Mouse (Mus musculus) liver, postnatal 0 days (tissue): ENCODE measurements around the gene Mpg. TPM values are rescaled to one million over a fixed set of nuclear protein-coding genes. Genes with fewer than 3 reads are reported as not detected.

Source experiments
- ATAC-seq: fragments of 200-750 bp; cut with Nextera tagmentation; 2 replicates; pipeline ENCODE4 v1.8.0; 2017; ENCODE audit warnings: mild to moderate bottlenecking, moderate library complexity
- DNase-seq: peaks from one replicate; pipeline ENCODE4 v3.0.0-alpha.2; 2016
- H3K27ac ChIP-seq: fragments of 300-500 bp; sonication (generic); 2 replicates; pipeline ENCODE4 v1.5.1; 2014; ENCODE audit warnings: antibody characterized with exemption, moderate library complexity, mild to moderate bottlenecking, low read depth
- H3K27me3 ChIP-seq: fragments of 300-500 bp; sonication (generic); 2 replicates; pipeline ENCODE4 v1.6.1; 2014; ENCODE audit warnings: low read length, control low read depth, mixed read lengths; ENCODE audit not compliant: insufficient read depth
- H3K36me3 ChIP-seq: fragments of 300-500 bp; sonication (generic); replicated peaks from 2 replicates; pipeline ENCODE4 v1.6.1; 2014; ENCODE audit warnings: mild to moderate bottlenecking, control low read depth, low read length, moderate library complexity, mixed read lengths; ENCODE audit not compliant: insufficient read depth
- H3K4me1 ChIP-seq: fragments of 300-500 bp; sonication (generic); 2 replicates; pipeline ENCODE4 v1.6.1; 2014; ENCODE audit warnings: antibody characterized with exemption, mild to moderate bottlenecking, control low read depth; ENCODE audit not compliant: insufficient read depth
- H3K4me2 ChIP-seq: fragments of 300-500 bp; sonication (generic); 2 replicates; pipeline ENCODE4 v1.6.1; 2014; ENCODE audit warnings: low read depth, mild to moderate bottlenecking, low read length, moderate library complexity, mixed read lengths
- H3K4me3 ChIP-seq: fragments of 300-500 bp; sonication (generic); 2 replicates; pipeline ENCODE4 v1.5.1; 2014; ENCODE audit warnings: low read depth, low read length
- H3K9ac ChIP-seq: fragments of 300-500 bp; sonication (generic); replicated peaks from 2 replicates; pipeline ENCODE4 v1.6.1; 2014; ENCODE audit warnings: mild to moderate bottlenecking, moderate library complexity
- H3K9me3 ChIP-seq: fragments of 300-500 bp; sonication (generic); 2 replicates; pipeline ENCODE4 v1.6.1; 2016; ENCODE audit warnings: mild to moderate bottlenecking, control low read depth, low read length, mixed read lengths
- CTCF ChIP-seq: sonication (generic); IDR thresholded peaks from 2 replicates; pipeline ENCODE4 v1.5.1; 2016; ENCODE audit warnings: antibody characterized with exemption, low read depth
- EP300 ChIP-seq: IDR thresholded peaks from 2 replicates; pipeline ENCODE4 v1.6.1; 2016; ENCODE audit warnings: antibody characterized with exemption, low read depth, mild to moderate bottlenecking
- WGBS: fragments of 180-500 bp; shearing (Covaris S2); extraction: QIAGEN DNeasy Blood & Tissue Kit; methylation state at CpG from one replicate; pipeline ENCODE4 v1.1.7; 2014; ENCODE audit not compliant: insufficient replicate concordance; 5-methylcytosine and 5-hydroxymethylcytosine counted together
- polyA plus RNA-seq: library from polyadenylated mRNA; unstranded; fragments of >200 nt; fragmentation: Nextera tagmentation; extraction: Ambion mirVana; gene quantifications from 2 replicates; pipeline ENCODE4 v1.2.1, GENCODE M21; 2015

The Mpg gene
- polyA plus RNA-seq, 1 experiment from 2014 or later = 13.5 TPM

DNA sequence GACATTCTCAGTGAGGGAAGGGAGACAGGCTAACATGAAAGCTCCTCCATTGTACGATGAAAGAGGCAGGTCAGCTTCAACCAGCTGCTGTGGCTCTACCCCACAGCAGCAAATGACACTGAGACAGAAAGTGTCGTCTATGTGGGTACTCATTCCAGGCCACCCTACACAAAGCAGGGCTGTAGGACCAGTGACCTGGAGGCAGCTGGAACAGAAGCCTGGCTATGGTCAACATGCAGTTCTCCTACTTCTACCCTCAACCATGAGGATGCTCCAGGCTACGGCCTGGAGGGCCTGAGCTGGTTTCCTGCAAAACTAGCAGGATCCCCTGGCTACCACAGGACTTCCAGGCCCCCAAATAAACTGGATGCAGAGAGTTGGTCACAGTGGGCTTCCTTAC is 30.3 kb downstream of the Mpg start:
- Histone ChIP-seq H3K4me3 (no peak overlapping the region), H3K27me3 (no peaks in the 10 kb centered on the region), H3K9me3 (no peaks in the 10 kb centered on the region), H3K36me3 (peaks cover 37% of the 10 kb centered on the region), H3K4me1 (peaks cover 15% of the 10 kb centered on the region), H3K27ac (peak overlapping the region; percentile 92), H3K4me2 (peak overlapping the region; percentile 19; the same call in 1 of the 2 replicates), H3K9ac (peak overlapping the region; percentile 66)
- TF ChIP-seq EP300 (no peak), CTCF (no peak)
- ATAC-seq (no peak), DNase-seq (no peak)
- WGBS = 74% methylated on average over 3 of the region's 3 CpGs

GRCm38 (mm10) chr11:32262674-32263415 is 36.5 kb downstream of the Mpg start:
- 86% methylated on average over 10 of the region's 10 CpGs for WGBS
- ATAC-seq (no peak), DNase-seq (no peak)
- 0 out of 2 replicates have a peak overlapping the region, but pooled peaks have one; percentile 5 for H3K9ac ChIP-seq
- no peaks in the 10 kb centered on the region for H3K9me3 ChIP-seq
- H3K27me3 ChIP-seq = no peaks in the 10 kb centered on the region
- no peak overlapping the region for H3K4me2 ChIP-seq
- TF ChIP-seq EP300 = no peak
- TF ChIP-seq CTCF = no peak
- H3K27ac ChIP-seq = peak overlapping the region; percentile 48; the same call in 1 of the 2 replicates
- peaks cover 15% of the 10 kb centered on the region for H3K4me1 ChIP-seq
- H3K4me3 ChIP-seq = no peak overlapping the region
- H3K36me3 ChIP-seq = peaks cover 21% of the 10 kb centered on the region

DNA sequence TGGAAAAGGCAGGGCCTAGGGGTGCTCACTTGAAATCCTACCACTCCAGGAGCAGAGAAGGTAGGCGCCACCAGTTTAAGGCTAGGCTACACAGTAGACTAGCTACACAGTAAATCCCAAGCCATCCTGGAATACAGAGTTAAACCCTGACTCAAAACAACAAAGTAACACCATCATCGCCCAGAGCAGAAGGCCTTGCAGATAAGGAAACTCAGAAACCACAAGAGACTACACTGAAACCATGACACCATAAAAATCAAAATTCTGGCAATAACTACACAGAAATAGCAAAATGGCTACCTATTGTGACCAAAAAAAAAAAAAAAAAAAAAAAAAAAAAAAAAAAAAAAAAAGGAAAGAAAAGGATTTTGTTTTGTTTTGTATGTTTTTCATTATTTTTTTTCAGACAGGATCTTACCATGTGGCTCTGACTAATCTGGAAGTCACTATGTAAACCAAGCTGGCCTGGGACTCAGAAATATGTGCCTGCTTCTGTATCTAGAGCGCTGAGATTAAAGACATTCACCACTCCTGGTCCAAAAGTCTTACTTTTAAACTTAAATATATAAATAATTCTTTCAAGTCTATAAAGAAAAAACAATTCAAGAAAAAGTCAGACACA is 38.9 kb downstream of the Mpg start:
- TF ChIP-seq EP300 (peak; percentile 98), CTCF (no peak)
- H3K27ac ChIP-seq = peak overlapping the region; percentile 96
- peaks cover 20% of the 10 kb centered on the region for H3K36me3 ChIP-seq
- peak overlapping the region; percentile 19; the same call in 1 of the 2 replicates for H3K4me2 ChIP-seq
- DNase-seq (no peak), ATAC-seq (peak; percentile 57)
- peak overlapping the region; percentile 56 for H3K9ac ChIP-seq
- H3K4me3 ChIP-seq = no peak overlapping the region
- H3K4me1 ChIP-seq = peaks cover 32% of the 10 kb centered on the region
- WGBS = 69% methylated on average over 3 of the region's 3 CpGs
- no peaks in the 10 kb centered on the region for H3K27me3 ChIP-seq
- no peaks in the 10 kb centered on the region for H3K9me3 ChIP-seq

DNA sequence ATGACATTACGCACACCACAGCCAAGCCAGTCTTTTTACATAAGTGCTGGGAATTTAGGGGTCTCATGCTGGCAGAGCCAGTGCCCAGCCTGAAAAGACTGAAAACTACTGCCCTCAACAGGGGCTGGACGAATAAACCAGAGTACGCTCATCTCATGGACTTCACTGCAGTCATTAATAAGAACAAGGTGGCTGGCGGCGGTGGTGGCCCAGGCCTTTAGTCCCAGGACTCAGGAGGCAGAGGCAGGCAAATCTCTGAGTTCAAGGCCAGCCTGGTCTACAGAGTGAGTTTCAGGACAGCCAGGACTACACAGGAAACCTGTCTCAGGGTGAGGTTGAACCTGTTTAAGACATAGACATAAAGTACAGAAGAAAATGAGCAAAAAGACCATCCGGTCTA is 39.9 kb downstream of the Mpg start:
- 89% methylated on average over 6 of the region's 6 CpGs for WGBS
- 0 out of 2 replicates have a peak overlapping the region, but pooled peaks have one; percentile 18 for H3K9ac ChIP-seq
- no peaks in the 10 kb centered on the region for H3K27me3 ChIP-seq
- H3K4me3 ChIP-seq = no peak overlapping the region
- peak overlapping the region; percentile 39; the same call in 1 of the 2 replicates for H3K4me2 ChIP-seq
- DNase-seq (no peak), ATAC-seq (no peak)
- peaks cover 35% of the 10 kb centered on the region for H3K4me1 ChIP-seq
- peak overlapping the region; percentile 96 for H3K27ac ChIP-seq
- peaks cover 10% of the 10 kb centered on the region; the same call in 1 of the 2 replicates for H3K36me3 ChIP-seq
- TF ChIP-seq CTCF (no peak), EP300 (no peak)
- H3K9me3 ChIP-seq = no peaks in the 10 kb centered on the region

DNA sequence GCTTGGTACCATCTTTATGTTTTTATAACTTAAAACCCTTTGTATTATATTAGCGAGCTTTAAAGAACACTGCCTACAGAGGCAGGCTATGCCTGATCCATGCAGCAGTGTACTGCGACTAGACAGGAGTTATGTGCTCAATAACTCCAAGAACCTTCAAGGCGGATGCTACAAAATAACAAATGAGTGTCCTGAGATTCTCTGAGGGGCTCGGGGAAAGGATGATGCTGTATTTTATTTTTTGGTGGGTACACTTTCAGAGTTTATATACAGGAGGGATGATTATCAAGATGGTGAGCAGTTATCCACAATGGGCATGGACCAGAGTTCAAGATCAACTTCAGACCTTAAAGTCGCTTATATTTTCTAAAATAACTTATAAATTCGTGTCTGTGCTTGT is 40.5 kb downstream of the Mpg start:
- Histone ChIP-seq H3K4me1 (peaks cover 35% of the 10 kb centered on the region), H3K36me3 (peaks cover 7% of the 10 kb centered on the region; the same call in 1 of the 2 replicates), H3K9me3 (no peaks in the 10 kb centered on the region), H3K9ac (peak overlapping the region; percentile 93), H3K4me2 (peak overlapping the region; percentile 89), H3K27ac (peak overlapping the region; percentile 97), H3K27me3 (no peaks in the 10 kb centered on the region), H3K4me3 (peak overlapping the region; percentile 76)
- ATAC-seq (no peak), DNase-seq (no peak)
- 23% methylated on average over 6 of the region's 6 CpGs for WGBS
- TF ChIP-seq CTCF (no peak), EP300 (no peak; the same call in 1 of the 2 replicates)

DNA sequence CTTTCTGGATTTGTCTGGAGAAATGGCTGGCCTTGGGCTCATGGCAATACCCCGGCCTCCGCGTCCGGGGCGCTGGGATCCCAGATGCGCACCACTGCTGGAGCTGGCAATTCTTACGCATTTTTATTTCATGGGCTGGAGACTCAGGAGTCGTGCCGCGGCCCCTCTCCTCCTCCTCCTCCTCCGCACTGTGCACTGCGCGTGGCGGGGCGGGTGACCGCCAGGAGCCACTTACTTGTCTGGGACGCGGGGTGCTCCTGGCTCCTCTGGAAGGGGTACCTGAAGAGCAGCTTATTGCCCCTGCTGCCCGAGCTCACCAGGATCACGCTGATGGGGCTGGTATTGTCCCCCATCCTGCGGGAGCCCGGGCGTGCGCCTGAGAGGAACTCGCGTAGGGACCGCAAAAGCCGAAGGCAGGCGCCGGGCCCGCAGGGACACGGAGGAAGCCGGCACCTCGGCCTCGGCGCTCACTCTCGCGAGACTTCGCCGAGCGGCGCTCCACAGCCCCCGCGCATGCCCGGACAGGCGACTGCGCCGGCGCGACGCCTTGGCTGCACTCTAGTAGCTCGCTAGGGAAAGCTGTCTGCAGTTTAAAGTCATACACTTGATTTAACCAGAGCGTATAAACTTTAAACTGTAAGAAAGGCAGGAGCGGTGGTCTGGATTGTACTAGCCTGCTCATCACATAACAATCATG is 41.0 kb downstream of the Mpg start, which contains the start of gene Nprl3:
Gene Nprl3, minus strand, starts transcription at position 520 of the 697 bp plus-strand sequence.
- Histone ChIP-seq H3K27ac (peak within 1 kb of the TSS; percentile 97), H3K9ac (peak within 1 kb of the TSS; percentile 93), H3K4me1 (peaks cover 35% of the 10 kb centered on the region), H3K4me3 (peak within 1 kb of the TSS; percentile 76), H3K9me3 (no peaks in the 10 kb centered on the region), H3K27me3 (no peaks in the 10 kb centered on the region), H3K36me3 (0 out of 2 replicates have a peak, but pooled peaks cover 3% of the 10 kb centered on the region), H3K4me2 (peak within 1 kb of the TSS; percentile 89)
- ATAC-seq = peak; percentile 92
- WGBS = under 1% methylated on average over 54 of the region's 54 CpGs
- peak; percentile 51; the same call in 1 of the 2 replicates for TF ChIP-seq EP300
- no peak for TF ChIP-seq CTCF
- peak; percentile 96 for DNase-seq
